Mouse (Mus musculus) kidney, postnatal 0 days (tissue): Measurements from ENCODE around the gene Kcna1. TPM values are rescaled to one million over a fixed set of nuclear protein-coding genes. Genes with fewer than 3 reads are reported as not detected.

Source experiments
- ATAC-seq: fragments of 200-750 bp; cut with Nextera tagmentation; replicated peaks from 2 replicates; pipeline ENCODE4 v1.8.0; 2017; ENCODE audit warnings: low read depth, moderate number of reproducible peaks, moderate TSS enrichment, moderate library complexity; ENCODE audit not compliant: low FRiP score
- DNase-seq: peaks from one replicate; pipeline ENCODE4 v3.0.0-alpha.2; 2016; ENCODE audit warnings: low spot score
- H3K27ac ChIP-seq: fragments of 300-500 bp; sonication (generic); 2 replicates; pipeline ENCODE4 v1.5.1; 2014; ENCODE audit warnings: mild to moderate bottlenecking
- H3K27me3 ChIP-seq: fragments of 300-500 bp; sonication (generic); 2 replicates; pipeline ENCODE4 v1.6.1; 2014; ENCODE audit warnings: low read length, mixed read lengths; ENCODE audit not compliant: insufficient read depth
- H3K36me3 ChIP-seq: fragments of 300-500 bp; sonication (generic); 2 replicates; pipeline ENCODE4 v1.6.1; 2014; ENCODE audit warnings: low read length, mixed read lengths; ENCODE audit not compliant: insufficient read depth
- H3K4me1 ChIP-seq: fragments of 300-500 bp; sonication (generic); replicated peaks from 2 replicates; pipeline ENCODE4 v1.6.1; 2014; ENCODE audit warnings: antibody characterized with exemption, low read length, mixed read lengths; ENCODE audit not compliant: insufficient read depth
- H3K4me2 ChIP-seq: fragments of 300-500 bp; sonication (generic); 2 replicates; pipeline ENCODE4 v1.6.1; 2014; ENCODE audit warnings: mild to moderate bottlenecking, low read length, moderate library complexity, mixed read lengths
- H3K4me3 ChIP-seq: fragments of 300-500 bp; sonication (generic); replicated peaks from 2 replicates; pipeline ENCODE4 v1.5.1; 2014; ENCODE audit warnings: low read depth, low read length
- H3K9ac ChIP-seq: fragments of 300-500 bp; sonication (generic); 2 replicates; pipeline ENCODE4 v1.6.1; 2014; ENCODE audit warnings: low read depth, low read length
- H3K9me3 ChIP-seq: fragments of 300-500 bp; sonication (generic); replicated peaks from 2 replicates; pipeline ENCODE4 v1.6.1; 2016; ENCODE audit warnings: low read length, inconsistent platforms, mixed read lengths
- CTCF ChIP-seq: IDR thresholded peaks from 2 replicates; pipeline ENCODE4 v1.5.1; 2016; ENCODE audit warnings: antibody characterized with exemption, low read depth, mild to moderate bottlenecking, moderate library complexity
- WGBS: fragments of 180-500 bp; shearing (Covaris S2); extraction: QIAGEN DNeasy Blood & Tissue Kit; methylation state at CpG from one replicate; pipeline ENCODE4 v1.1.7; 2014; 5-methylcytosine and 5-hydroxymethylcytosine counted together
- polyA plus RNA-seq: library from polyadenylated mRNA; unstranded; fragments of >200 nt; fragmentation: Nextera tagmentation; extraction: Ambion mirVana; gene quantifications from 2 replicates; pipeline ENCODE4 v1.2.1, GENCODE M21; 2015

The Kcna1 gene
- polyA plus RNA-seq, 1 experiment from 2014 or later = 0.29 TPM

DNA sequence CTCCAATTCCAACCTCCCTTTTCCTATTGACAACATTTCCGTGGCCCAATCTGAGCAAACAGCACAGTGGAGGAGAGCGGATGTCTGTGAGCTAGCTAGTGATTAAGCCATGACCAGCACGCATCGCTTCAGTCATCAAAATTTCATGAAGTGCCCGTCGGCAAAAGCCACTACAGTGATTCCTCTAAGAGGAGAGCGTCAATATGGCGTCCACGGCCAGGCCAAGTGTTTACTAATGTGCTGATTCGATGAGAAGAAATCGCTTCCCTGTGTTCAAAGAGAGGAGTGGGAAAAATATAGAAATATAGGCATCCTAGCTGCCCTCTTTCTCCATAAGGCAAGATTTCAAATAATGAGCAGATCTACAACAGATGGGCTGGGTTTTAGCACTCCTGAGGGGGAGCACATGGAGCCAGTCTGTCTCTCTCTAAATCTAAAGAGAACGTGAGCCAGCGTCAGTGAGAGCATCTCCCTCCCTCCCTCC lies 44.3 kb downstream of the Kcna1 start:
- no peak overlapping the region for H3K4me3 ChIP-seq
- no peak overlapping the region for H3K4me2 ChIP-seq
- H3K27me3 ChIP-seq = no peaks in the 10 kb centered on the region
- no peaks in the 10 kb centered on the region for H3K9me3 ChIP-seq
- no peak overlapping the region for H3K9ac ChIP-seq
- H3K27ac ChIP-seq = no peak overlapping the region
- 81% methylated on average over 13 of the region's 13 CpGs for WGBS
- H3K36me3 ChIP-seq = no peaks in the 10 kb centered on the region
- TF ChIP-seq CTCF = no peak
- H3K4me1 ChIP-seq = no peaks in the 10 kb centered on the region
- DNase-seq (no peak), ATAC-seq (no peak)

DNA sequence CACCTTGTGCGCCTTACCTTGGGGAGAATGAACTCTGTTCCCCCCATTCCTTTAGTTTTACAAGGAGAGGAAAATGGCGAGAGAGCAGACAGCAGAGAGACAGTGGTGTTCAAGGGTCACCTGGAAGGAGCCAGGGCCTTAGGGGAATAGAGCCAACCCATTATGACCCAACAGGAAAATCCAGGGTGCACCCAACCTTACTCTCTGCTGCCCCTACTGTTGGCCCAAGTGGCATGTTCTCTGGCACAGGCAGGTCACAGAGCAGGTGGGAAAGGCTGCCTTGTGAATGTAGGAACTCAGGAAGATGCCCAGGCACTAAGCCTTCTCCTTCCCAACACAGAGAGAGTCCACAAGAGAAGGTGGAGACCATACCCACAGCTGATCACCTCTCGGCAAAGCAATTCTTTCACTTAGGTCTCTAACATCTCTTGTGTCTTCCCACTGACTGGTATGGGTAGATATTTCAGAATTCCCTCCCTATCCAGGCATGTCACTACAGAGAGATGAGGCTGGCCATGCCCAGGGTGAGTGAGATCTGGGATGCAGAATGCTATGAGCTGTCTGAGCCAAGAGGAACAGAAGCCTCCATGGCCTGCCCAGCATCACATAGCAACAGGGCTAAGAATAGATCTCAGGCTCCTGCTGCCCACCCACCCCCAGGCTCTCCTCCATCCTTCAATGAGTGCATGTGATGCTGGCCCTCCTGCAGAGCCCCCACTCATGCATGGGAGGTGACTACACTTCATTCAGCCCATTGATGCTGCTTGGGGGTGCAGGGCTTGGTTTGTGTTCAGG lies 46.8 kb downstream of the Kcna1 start:
- TF ChIP-seq CTCF = peak; percentile 57
- Histone ChIP-seq H3K4me2 (no peak overlapping the region), H3K4me3 (no peak overlapping the region), H3K36me3 (no peaks in the 10 kb centered on the region), H3K9me3 (no peaks in the 10 kb centered on the region), H3K9ac (no peak overlapping the region), H3K4me1 (no peaks in the 10 kb centered on the region), H3K27ac (no peak overlapping the region), H3K27me3 (no peaks in the 10 kb centered on the region)
- ATAC-seq (no peak), DNase-seq (no peak)
- WGBS = 83% methylated on average over 3 of the region's 3 CpGs

GRCm38 (mm10) chr6:126597741-126598140 lies 48.4 kb downstream of the Kcna1 start:
- no peak overlapping the region for H3K4me3 ChIP-seq
- ATAC-seq (no peak), DNase-seq (no peak)
- WGBS = 90% methylated on average over 4 of the region's 4 CpGs
- H3K27me3 ChIP-seq = no peaks in the 10 kb centered on the region
- H3K36me3 ChIP-seq = no peaks in the 10 kb centered on the region
- H3K4me1 ChIP-seq = no peaks in the 10 kb centered on the region
- no peak overlapping the region for H3K9ac ChIP-seq
- TF ChIP-seq CTCF = no peak
- no peaks in the 10 kb centered on the region for H3K9me3 ChIP-seq
- H3K4me2 ChIP-seq = no peak overlapping the region
- H3K27ac ChIP-seq = no peak overlapping the region

GRCm38 (mm10) chr6:126595805-126596629 lies 50.2 kb downstream of the Kcna1 start:
- no peaks in the 10 kb centered on the region for H3K36me3 ChIP-seq
- TF ChIP-seq CTCF = no peak
- H3K9me3 ChIP-seq = no peaks in the 10 kb centered on the region
- H3K27me3 ChIP-seq = no peaks in the 10 kb centered on the region
- 76% methylated on average over 18 of the region's 18 CpGs for WGBS
- no peak overlapping the region for H3K4me2 ChIP-seq
- no peak overlapping the region for H3K4me3 ChIP-seq
- no peaks in the 10 kb centered on the region for H3K4me1 ChIP-seq
- no peak overlapping the region for H3K27ac ChIP-seq
- DNase-seq = no peak
- ATAC-seq = no peak
- H3K9ac ChIP-seq = no peak overlapping the region

GRCm38 (mm10) chr6:126595130-126595529 lies 51.1 kb downstream of the Kcna1 start:
- Histone ChIP-seq H3K4me2 (no peak overlapping the region), H3K9ac (no peak overlapping the region), H3K27ac (no peak overlapping the region), H3K9me3 (no peaks in the 10 kb centered on the region), H3K4me3 (no peak overlapping the region), H3K36me3 (no peaks in the 10 kb centered on the region), H3K4me1 (no peaks in the 10 kb centered on the region), H3K27me3 (no peaks in the 10 kb centered on the region)
- 40% methylated on average over 5 of the region's 5 CpGs for WGBS
- no peak for TF ChIP-seq CTCF
- ATAC-seq = no peak
- no peak for DNase-seq

DNA sequence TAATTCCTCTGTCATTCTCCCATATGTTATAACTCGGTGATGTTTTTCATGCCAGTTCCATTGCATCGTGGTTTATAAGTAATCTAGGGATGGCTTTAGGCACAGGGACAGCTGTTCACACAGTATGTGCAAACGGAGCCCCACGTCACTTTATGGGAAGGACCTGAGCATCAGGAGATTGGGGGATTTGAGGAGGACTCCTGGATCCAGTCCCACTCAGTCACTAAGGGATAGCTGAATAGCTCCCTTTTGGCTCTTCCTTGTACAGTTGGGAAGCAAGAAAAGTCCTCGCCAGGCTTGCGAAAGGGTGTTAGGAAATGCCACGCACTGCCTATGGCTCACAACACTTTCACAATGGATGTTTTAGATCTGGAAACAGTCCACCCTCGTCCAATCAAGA lies 51.8 kb downstream of the Kcna1 start:
- Histone ChIP-seq H3K9ac (no peak overlapping the region), H3K9me3 (no peaks in the 10 kb centered on the region), H3K4me2 (no peak overlapping the region), H3K27ac (no peak overlapping the region), H3K4me1 (no peaks in the 10 kb centered on the region), H3K36me3 (no peaks in the 10 kb centered on the region), H3K4me3 (no peak overlapping the region), H3K27me3 (no peaks in the 10 kb centered on the region)
- TF ChIP-seq CTCF = no peak
- no peak for ATAC-seq
- 80% methylated on average over 8 of the region's 8 CpGs for WGBS
- no peak for DNase-seq
